Mouse (Mus musculus) heart, embryonic 14.5 days (tissue): ENCODE measurements at regions not wholly inside any gene's neighbourhood (a gene's known extent, or its start where the extent isn't known, plus 50 kb on each side); places are given as distances from the start of the nearest gene placed in this dataset.

Experiments
- ATAC-seq: fragments of 200-750 bp; cut with Nextera tagmentation; 2 replicates; pipeline ENCODE4 v1.8.0; 2017; ENCODE audit warnings: low read depth, moderate TSS enrichment; ENCODE audit not compliant: insufficient number of reproducible peaks, insufficient read depth, low FRiP score
- H3K27ac ChIP-seq, 2 experiments: fragments of 200-500 bp in 1 of 2; fragments of 300-500 bp in 1 of 2; sonication (generic) in 1 of 2; replicated peaks in 1 of 2; 2 replicates each; pipeline ENCODE4 v1.5.1; 2012 to 2014; ENCODE audit warnings: low read depth in 2 of 2, low read length in 2 of 2, control low read depth in 1 of 2, mild to moderate bottlenecking in 1 of 2, mixed read lengths in 1 of 2; ENCODE audit not compliant: control insufficient read depth in 1 of 2, insufficient read depth in 1 of 2
- H3K27me3 ChIP-seq: fragments of 300-500 bp; sonication (generic); 2 replicates; pipeline ENCODE4 v1.6.1; 2014; ENCODE audit warnings: mild to moderate bottlenecking, low read length, control low read depth; ENCODE audit not compliant: control insufficient read depth, insufficient read depth
- H3K36me3 ChIP-seq: fragments of 300-500 bp; sonication (generic); 2 replicates; pipeline ENCODE4 v1.6.1; 2014; ENCODE audit warnings: mild to moderate bottlenecking, control low read depth, low read length, mixed read lengths; ENCODE audit not compliant: control insufficient read depth, insufficient read depth
- H3K4me1 ChIP-seq, 2 experiments: fragments of 200-500 bp in 1 of 2; fragments of 300-500 bp in 1 of 2; sonication (generic) in 1 of 2; 2 replicates each; pipeline ENCODE4 v1.6.1; 2012 to 2014; ENCODE audit warnings: low read length in 2 of 2, control low read depth in 1 of 2, mixed read lengths in 1 of 2; ENCODE audit not compliant: control insufficient read depth in 2 of 2, insufficient read depth in 2 of 2
- H3K4me2 ChIP-seq: fragments of 300-500 bp; sonication (generic); 2 replicates; pipeline ENCODE4 v1.6.1; 2014; ENCODE audit warnings: mild to moderate bottlenecking, low read length
- H3K4me3 ChIP-seq, 2 experiments: fragments of 200-500 bp in 1 of 2; fragments of 300-500 bp in 1 of 2; sonication (generic) in 1 of 2; 2 replicates each; pipeline ENCODE4 v1.5.1; 2012 to 2014; ENCODE audit warnings: low read length in 2 of 2, mild to moderate bottlenecking in 2 of 2, control low read depth in 1 of 2, low read depth in 1 of 2, moderate library complexity in 1 of 2; ENCODE audit not compliant: control insufficient read depth in 1 of 2, insufficient read depth in 1 of 2
- H3K9ac ChIP-seq: fragments of 300-500 bp; sonication (generic); 2 replicates; pipeline ENCODE4 v1.6.1; 2014; ENCODE audit warnings: mild to moderate bottlenecking, low read length
- H3K9me3 ChIP-seq: fragments of 300-500 bp; sonication (generic); 2 replicates; pipeline ENCODE4 v1.6.1; 2016; ENCODE audit warnings: low read length, control low read depth; ENCODE audit not compliant: control insufficient read depth
- WGBS: fragments of 180-500 bp; shearing (Covaris S2); extraction: QIAGEN DNeasy Blood & Tissue Kit; methylation state at CpG from one replicate; pipeline ENCODE4 v1.1.7; 2014; 5-methylcytosine and 5-hydroxymethylcytosine counted together

GRCm38 (mm10) chr1:108339827-108340226, 750.0 kb downstream of the Serpinb8 start:
- no peaks in the 10 kb centered on the region for H3K4me1 ChIP-seq
- 75% methylated on average over 1 of the region's 1 CpGs for WGBS
- H3K9me3 ChIP-seq: no peaks in the 10 kb centered on the region
- H3K9ac ChIP-seq: no peak overlapping the region
- no peak for ATAC-seq
- H3K36me3 ChIP-seq: no peaks in the 10 kb centered on the region
- H3K27me3 ChIP-seq: no peaks in the 10 kb centered on the region
- no peak overlapping the region for H3K4me2 ChIP-seq
- no peak overlapping the region for H3K27ac ChIP-seq
- no peak overlapping the region for H3K4me3 ChIP-seq

GRCm38 (mm10) chr1:108341352-108341751, 751.5 kb downstream of the Serpinb8 start:
- H3K4me2 ChIP-seq: no peak overlapping the region
- H3K4me1 ChIP-seq: no peaks in the 10 kb centered on the region
- no peak overlapping the region for H3K4me3 ChIP-seq
- no peak overlapping the region for H3K27ac ChIP-seq
- no peak overlapping the region for H3K9ac ChIP-seq
- H3K27me3 ChIP-seq: no peaks in the 10 kb centered on the region
- no peaks in the 10 kb centered on the region for H3K36me3 ChIP-seq
- no peak for ATAC-seq
- H3K9me3 ChIP-seq: no peaks in the 10 kb centered on the region
- 38% methylated on average over 1 of the region's 1 CpGs for WGBS

- H3K36me3 ChIP-seq: no peaks in the 10 kb centered on the region
These were observed 774.0 kb downstream of the Serpinb8 start for GRCm38 (mm10) chr1:108363788-108364187.

GRCm38 (mm10) chr1:108369904-108370600, 780.2 kb downstream of the Serpinb8 start:
- Histone ChIP-seq H3K27me3 (no peaks in the 10 kb centered on the region), H3K4me2 (no peak overlapping the region), H3K36me3 (no peaks in the 10 kb centered on the region), H3K4me1 (no peaks in the 10 kb centered on the region), H3K27ac (no peak overlapping the region), H3K9ac (no peak overlapping the region), H3K9me3 (no peaks in the 10 kb centered on the region), H3K4me3 (no peak overlapping the region)
- no peak for ATAC-seq
- 74% methylated on average over 3 of the region's 3 CpGs for WGBS

More at GRCm38 (mm10) chr1:108363788-108364187, 774.0 kb downstream of the Serpinb8 start:
- no peaks in the 10 kb centered on the region for H3K27me3 ChIP-seq
- ATAC-seq: no peak
- H3K9me3 ChIP-seq: no peaks in the 10 kb centered on the region
- H3K4me1 ChIP-seq: no peaks in the 10 kb centered on the region
- H3K9ac ChIP-seq: no peak overlapping the region
- 57% methylated on average over 2 of the region's 2 CpGs for WGBS
- H3K4me2 ChIP-seq: no peak overlapping the region
- H3K4me3 ChIP-seq: no peak overlapping the region
- no peak overlapping the region for H3K27ac ChIP-seq

- no peaks in the 10 kb centered on the region for H3K9me3 ChIP-seq
- H3K4me3 ChIP-seq: no peak overlapping the region
- H3K4me1 ChIP-seq: no peaks in the 10 kb centered on the region
- no peaks in the 10 kb centered on the region for H3K27me3 ChIP-seq
- no peak for ATAC-seq
- H3K36me3 ChIP-seq: no peaks in the 10 kb centered on the region
- H3K9ac ChIP-seq: no peak overlapping the region
- no peak overlapping the region for H3K27ac ChIP-seq
- no peak overlapping the region for H3K4me2 ChIP-seq
These were observed 800.1 kb downstream of the Serpinb8 start for GRCm38 (mm10) chr1:108389930-108390329.

- Histone ChIP-seq H3K27ac (no peak overlapping the region), H3K4me3 (no peak overlapping the region), H3K9ac (no peak overlapping the region), H3K27me3 (no peaks in the 10 kb centered on the region), H3K4me2 (no peak overlapping the region), H3K36me3 (no peaks in the 10 kb centered on the region), H3K9me3 (no peaks in the 10 kb centered on the region), H3K4me1 (no peaks in the 10 kb centered on the region)
- no peak for ATAC-seq
- 93% methylated on average over 3 of the region's 3 CpGs for WGBS
These were observed 800.7 kb downstream of the Serpinb8 start for GRCm38 (mm10) chr1:108390497-108390896.

GRCm38 (mm10) chr1:108439845-108440244, 850.0 kb downstream of the Serpinb8 start:
- Histone ChIP-seq H3K4me1 (no peaks in the 10 kb centered on the region), H3K9me3 (no peaks in the 10 kb centered on the region), H3K4me3 (no peak overlapping the region), H3K4me2 (no peak overlapping the region), H3K36me3 (no peaks in the 10 kb centered on the region), H3K27ac (no peak overlapping the region), H3K27me3 (no peaks in the 10 kb centered on the region), H3K9ac (no peak overlapping the region)
- no peak for ATAC-seq

- no peaks in the 10 kb centered on the region for H3K4me1 ChIP-seq
- no peaks in the 10 kb centered on the region for H3K9me3 ChIP-seq
- no peak overlapping the region for H3K4me2 ChIP-seq
- H3K9ac ChIP-seq: no peak overlapping the region
- H3K27ac ChIP-seq: no peak overlapping the region
- ATAC-seq: no peak
- H3K36me3 ChIP-seq: no peaks in the 10 kb centered on the region
- no peaks in the 10 kb centered on the region for H3K27me3 ChIP-seq
- no peak overlapping the region for H3K4me3 ChIP-seq
These were observed 863.0 kb downstream of the Serpinb8 start for GRCm38 (mm10) chr1:108452776-108453175.
